Mouse (Mus musculus): ENCODE measurements around the gene Mcu. TPM values are rescaled to one million over a fixed set of nuclear protein-coding genes. Genes with fewer than 3 reads are reported as not detected.

The Mcu gene
- total RNA-seq (2022), result 10 to 100 TPM; 45.3 to 51.6 (median 47.1) TPM

GRCm38 (mm10) chr10:59616522-59616921 lies at the start of gene Mcu:
Mcu (minus strand) TSS chr10:59616692.
- peak; percentile 94 to 97 for DNase-seq (ENCODE audit: low spot score in 2 of 2)

GRCm38 (mm10) chr10:59665503-59666291 lies 49.2 kb upstream of the Mcu start:
- peak; percentile 7 to 8 for DNase-seq (ENCODE audit: low spot score in 2 of 2)

GRCm38 (mm10) chr10:59664765-59665164 lies 48.3 kb upstream of the Mcu start:
- DNase-seq (ENCODE audit: low spot score in 2 of 2), result no peak

- no peak for DNase-seq (ENCODE audit: low spot score in 2 of 2)
Measured at GRCm38 (mm10) chr10:59656799-59657198, 40.3 kb upstream of the Mcu start.

- no peak for DNase-seq (ENCODE audit: low spot score in 2 of 2)
Measured at GRCm38 (mm10) chr10:59646821-59647378, 30.4 kb upstream of the Mcu start.

- DNase-seq (ENCODE audit: low spot score in 2 of 2), result no peak
Measured at GRCm38 (mm10) chr10:59645153-59645552, 28.7 kb upstream of the Mcu start.

- DNase-seq (ENCODE audit: low spot score in 2 of 2), result no peak
Measured at GRCm38 (mm10) chr10:59644710-59645109, 28.2 kb upstream of the Mcu start.

GRCm38 (mm10) chr10:59643645-59644044 lies 27.2 kb upstream of the Mcu start:
- no peak for DNase-seq (ENCODE audit: low spot score in 2 of 2)

- DNase-seq (ENCODE audit: low spot score in 2 of 2), result no peak
Measured at GRCm38 (mm10) chr10:59642659-59643377, 26.3 kb upstream of the Mcu start.

- no peak for DNase-seq (ENCODE audit: low spot score in 2 of 2)
Measured at GRCm38 (mm10) chr10:59638576-59638975, 22.1 kb upstream of the Mcu start.

- no peak for DNase-seq (ENCODE audit: low spot score in 2 of 2)
Measured at GRCm38 (mm10) chr10:59637596-59638124, 21.2 kb upstream of the Mcu start.

GRCm38 (mm10) chr10:59636751-59637533 lies 20.4 kb upstream of the Mcu start:
- DNase-seq (ENCODE audit: low spot score in 2 of 2), result no peak

GRCm38 (mm10) chr10:59636048-59636447 lies 19.6 kb upstream of the Mcu start:
- DNase-seq (ENCODE audit: low spot score in 2 of 2), result no peak

- DNase-seq (ENCODE audit: low spot score in 2 of 2), result no peak
Measured at GRCm38 (mm10) chr10:59629506-59629782, 13.0 kb upstream of the Mcu start.

- no peak for DNase-seq (ENCODE audit: low spot score in 2 of 2)
Measured at GRCm38 (mm10) chr10:59628641-59629505, 12.4 kb upstream of the Mcu start.

GRCm38 (mm10) chr10:59623496-59623895 lies 7.0 kb upstream of the Mcu start:
- no peak for DNase-seq (ENCODE audit: low spot score in 2 of 2)

- no peak for DNase-seq (ENCODE audit: low spot score in 2 of 2)
Measured at GRCm38 (mm10) chr10:59621355-59621754, 4.9 kb upstream of the Mcu start.

- DNase-seq (ENCODE audit: low spot score in 2 of 2), result no peak
Measured at GRCm38 (mm10) chr10:59617776-59618175, 1.3 kb upstream of the Mcu start.

GRCm38 (mm10) chr10:59615981-59616520 lies 441 bp downstream of the Mcu start, which contains the start of gene Gm10322:
Gm10322 (plus strand) TSS chr10:59616063.
- no peak for DNase-seq (ENCODE audit: low spot score in 2 of 2)

- DNase-seq (ENCODE audit: low spot score in 2 of 2), result no peak
Measured at GRCm38 (mm10) chr10:59615411-59615810, 1.1 kb downstream of the Mcu start.

Data from layer of hippocampus, adult 8-10 months (tissue).